In the genomic region with DNA sequence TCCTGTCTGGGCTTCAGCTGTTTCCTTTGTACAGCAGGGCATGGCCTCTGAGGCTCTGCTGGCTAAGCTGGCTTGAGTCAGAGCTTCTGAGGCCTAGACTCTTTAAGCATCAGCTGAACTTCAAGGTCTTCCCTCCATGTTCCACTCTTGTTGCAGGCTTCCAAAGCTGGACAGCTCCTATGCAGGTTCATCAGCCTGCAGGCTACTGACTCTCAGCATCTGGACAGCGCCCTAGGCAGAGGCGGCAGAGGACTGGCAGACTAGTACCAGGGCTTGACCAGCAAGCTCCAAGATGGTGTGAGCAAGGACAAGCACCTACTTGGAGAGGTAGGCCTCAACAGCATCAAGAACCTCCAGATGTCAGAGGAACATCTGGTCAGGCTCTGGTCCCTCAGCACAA, we compare ENCODE assay signal across 8 mouse cellular contexts. TPM values are rescaled to one million over a fixed set of nuclear protein-coding genes. Genes with fewer than 3 reads are reported as not detected.
DNase-seq lines count a peak whose midpoint lies in the region; ATAC-seq and TF ChIP-seq lines count a peak whose summit lies in the region.

No protein-coding gene starts in this region.

- H3K27ac ChIP-seq in lung, embryonic 14.5 days (ENCODE audit: low read depth): no peak overlapping the region
- H3K27ac ChIP-seq in forebrain, embryonic 13.5 days: no peak overlapping the region

- no peak for TF ChIP-seq POLR2A in lung, adult 2 months (IDR thresholded peaks at IDR 0.05; ENCODE audit: borderline replicate concordance, extremely low read depth, low read depth, low read length)

- no peak overlapping the region for H3K9ac ChIP-seq in lung, embryonic 14.5 days
- no peak overlapping the region for H3K9ac ChIP-seq in forebrain, embryonic 13.5 days

- no peak for TF ChIP-seq CTCF in lung, embryonic 14.5 days (IDR thresholded peaks at IDR 0.05; ENCODE audit: low read depth)
- TF ChIP-seq CTCF in lung, adult 2 months (IDR thresholded peaks at IDR 0.05; ENCODE audit: insufficient read depth, low read length): no peak

- WGBS in lung, embryonic 14.5 days: 17% methylated on average over 2 of the region's 2 CpGs
- 29% methylated on average over 2 of the region's 2 CpGs for WGBS in lung, adult 2 months
- WGBS in forebrain, embryonic 13.5 days: 31% methylated on average over 2 of the region's 2 CpGs

- no peak overlapping the region for H3K4me2 ChIP-seq in lung, embryonic 14.5 days
- H3K4me2 ChIP-seq in forebrain, embryonic 13.5 days: no peak overlapping the region

- H3K4me3 ChIP-seq in lung, embryonic 14.5 days (ENCODE audit: low read depth, low read length): no peak overlapping the region
- no peak overlapping the region for H3K4me3 ChIP-seq in lung, adult 2 months (replicated peaks; ENCODE audit: extremely low read depth, low read depth, low read length)
- no peak overlapping the region for H3K4me3 ChIP-seq in forebrain, embryonic 13.5 days

- no peaks in the 10 kb centered on the region for H3K27me3 ChIP-seq in lung, embryonic 14.5 days (ENCODE audit: insufficient read depth, low read length)
- H3K27me3 ChIP-seq in forebrain, embryonic 13.5 days: no peaks in the 10 kb centered on the region

- H3K36me3 ChIP-seq in lung, embryonic 14.5 days (ENCODE audit: insufficient read depth): no peaks in the 10 kb centered on the region
- no peaks in the 10 kb centered on the region for H3K36me3 ChIP-seq in forebrain, embryonic 13.5 days (ENCODE audit: poor library complexity, severe bottlenecking)

- no peaks in the 10 kb centered on the region for H3K4me1 ChIP-seq in lung, embryonic 14.5 days (ENCODE audit: insufficient read depth)
- no peaks in the 10 kb centered on the region; the same call in 1 of the 2 replicates for H3K4me1 ChIP-seq in lung, adult 2 months (ENCODE audit: control insufficient read depth, insufficient read depth, low read length)
- H3K4me1 ChIP-seq in forebrain, embryonic 13.5 days: peaks cover 10% of the 10 kb centered on the region

- no peaks in the 10 kb centered on the region for H3K9me3 ChIP-seq in lung, embryonic 14.5 days (ENCODE audit: low read depth, low read length)
- no peaks in the 10 kb centered on the region for H3K9me3 ChIP-seq in forebrain, embryonic 13.5 days (replicated peaks)

- peak; percentile 60; the same call in 1 of the 2 replicates for ATAC-seq in lung, embryonic 14.5 days (ENCODE audit: insufficient read depth)
- ATAC-seq in cerebellum, adult (ENCODE audit: insufficient number of reproducible peaks, low FRiP score, low TSS enrichment): no peak
- ATAC-seq in forebrain, embryonic 13.5 days: no peak

- peak; percentile 90 for DNase-seq in lung, embryonic 14.5 days
- DNase-seq in lung, adult 2 months: no peak
- peak; percentile 76 for DNase-seq in adipocyte (ENCODE audit: low spot score)
- DNase-seq in heart, postnatal 4 days: peak; percentile 71
- DNase-seq in lung, postnatal 4 days: peak; percentile 66 to 70
- no peak for DNase-seq in c-Kit-positive CD71-positive TER-119-positive erythroid progenitor cells, embryonic 14.5 days (ENCODE audit: low spot score)

RNA-seq across cellular contexts. Expression of a gene that starts 42.9 kb away (rescaled TPM):
- 25.3 and 25.9 TPM in 2 replicates for polyA plus RNA-seq in lung, embryonic 14.5 days (2014; fragmentation: Nextera tagmentation; extraction: Ambion mirVana)
- 11.4 and 15.7 TPM in 2 replicates for polyA plus RNA-seq in lung, adult 2 months (2012; rRNA removed)
- total RNA-seq in heart, postnatal 4 days (2021): 10 to 100 TPM; 48.0 to 48.5 TPM
- polyA plus RNA-seq in forebrain, embryonic 13.5 days (2015; fragmentation: Nextera tagmentation; extraction: Ambion mirVana): 43.1 and 47.2 TPM in 2 replicates

Comparison
In these comparisons a context has a peak if more than half of its experiments do, and no peak if none do; other contexts are left out.
1. DNase-seq: peak in lung, embryonic 14.5 days (single experiment), adipocyte (single experiment), heart, postnatal 4 days (single experiment) and lung, postnatal 4 days (2 of 2); none in lung, adult 2 months (single experiment) and c-Kit-positive CD71-positive TER-119-positive erythroid progenitor cells, embryonic 14.5 days (single experiment).